Mouse (Mus musculus): ENCODE data around the gene Med15.

The Med15 gene

DNA sequence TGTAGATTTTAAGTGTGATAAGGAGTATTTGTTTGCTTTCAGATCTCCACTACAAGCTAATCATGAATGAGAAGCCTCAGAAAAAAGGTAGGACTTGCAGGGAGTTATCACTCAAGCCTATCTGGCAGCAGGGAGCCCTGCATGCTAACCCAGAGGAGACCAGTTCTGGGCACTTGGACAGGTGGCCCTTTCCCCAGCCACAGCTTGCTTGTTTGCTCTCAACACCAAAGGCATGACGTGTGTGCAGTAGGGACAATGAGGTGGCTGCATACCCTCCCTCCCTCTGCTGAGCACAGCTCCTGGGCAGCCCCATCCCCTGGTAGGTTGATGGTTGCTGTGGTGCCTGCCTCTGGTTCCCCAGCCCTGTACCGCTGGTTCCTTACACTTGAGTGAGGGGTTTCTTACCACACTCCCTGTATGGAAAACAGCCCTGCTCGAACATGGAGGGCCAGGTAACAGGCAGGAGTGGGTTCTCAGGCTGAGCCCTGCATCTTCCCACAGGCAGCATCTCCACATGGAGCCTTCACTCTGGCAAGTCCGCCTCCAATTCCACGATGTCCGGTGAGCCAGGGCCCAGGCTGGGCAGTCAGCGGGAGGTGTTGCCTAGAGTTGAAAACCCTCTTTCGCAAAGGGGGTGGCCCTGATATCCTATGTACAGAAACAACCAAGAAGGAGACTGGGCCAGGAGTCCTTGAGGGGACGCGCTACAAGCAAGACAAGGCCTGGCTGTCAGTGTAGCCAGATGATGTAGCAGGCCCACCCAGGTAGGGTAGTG is 84.9 kb downstream of the Med15 start:
- DNase-seq (ENCODE audit: low read depth), result no peak

GRCm38 (mm10) chr16:17647156-17647555 is 85.5 kb downstream of the Med15 start:
- no peak for DNase-seq (ENCODE audit: low read depth)

DNA sequence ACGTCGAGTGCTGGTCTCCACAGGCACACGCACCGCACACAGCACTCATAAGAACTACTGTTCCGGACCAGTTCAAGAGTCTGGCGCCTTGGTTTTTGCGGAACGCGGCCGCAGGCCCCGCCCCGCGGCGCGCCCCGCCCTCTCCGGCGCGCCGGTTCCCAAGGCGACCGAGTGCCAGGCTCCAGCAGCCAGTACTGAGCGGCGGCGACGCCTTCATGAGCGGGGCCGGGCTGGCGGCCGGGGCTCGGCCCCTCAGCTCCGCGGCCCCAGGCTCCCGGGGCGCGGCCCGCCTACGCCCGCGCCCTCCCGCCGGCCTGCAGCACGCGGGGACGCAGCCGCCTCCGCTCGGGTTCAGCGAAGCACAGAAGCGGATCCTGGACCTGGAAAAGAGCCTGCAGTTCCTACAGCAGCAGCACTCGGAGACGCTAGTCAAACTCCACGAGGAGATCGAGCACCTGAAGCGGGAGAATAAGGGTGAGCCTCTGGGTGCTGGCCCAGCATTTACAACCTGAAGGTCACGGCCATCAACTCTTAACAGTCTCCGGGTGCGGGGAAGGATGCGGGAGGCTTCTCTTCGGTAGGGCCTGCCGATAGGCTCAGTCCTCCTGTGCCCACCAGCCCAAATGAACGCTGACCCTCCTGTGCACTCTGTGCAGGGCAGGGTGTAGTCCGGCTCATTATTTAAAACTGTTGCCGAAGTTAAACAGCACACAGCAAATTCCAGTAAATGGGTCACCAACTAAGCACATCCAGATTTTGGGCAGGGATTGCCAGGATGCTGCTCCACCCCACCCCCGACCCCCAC is 86.2 kb downstream of the Med15 start, which contains the start of gene Ccdc74a:
Gene Ccdc74a, plus strand, starts transcription at position 161 of the 805 bp plus-strand sequence.
- peak; percentile 54 for DNase-seq (ENCODE audit: low read depth)

GRCm38 (mm10) chr16:17643437-17643990 is 89.2 kb downstream of the Med15 start:
- no peak for DNase-seq (ENCODE audit: low read depth)

DNA sequence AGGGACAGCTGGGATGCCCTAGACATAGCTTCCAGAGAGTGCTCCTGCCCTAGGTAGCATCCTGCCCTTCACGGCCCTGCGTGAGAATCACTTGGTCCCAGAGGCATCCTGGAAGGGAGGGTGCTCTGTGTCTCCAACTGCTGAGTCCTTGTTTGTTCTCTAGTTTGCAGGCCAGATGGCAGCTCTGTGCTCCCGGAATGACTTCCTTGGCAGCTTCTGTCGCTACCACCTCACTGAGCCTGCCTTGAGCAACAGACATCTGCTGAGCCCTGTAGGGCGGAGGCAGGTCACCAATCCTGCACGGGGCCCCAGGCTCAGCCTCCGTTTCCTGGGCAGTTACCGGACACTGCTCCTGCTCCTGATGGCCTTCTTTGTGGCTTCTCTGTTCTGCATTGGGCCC is 90.4 kb downstream of the Med15 start:
- no peak for DNase-seq (ENCODE audit: low read depth)

- no peak for DNase-seq (ENCODE audit: low read depth)
Observed at GRCm38 (mm10) chr16:17641301-17641700, 91.4 kb downstream of the Med15 start.

DNA sequence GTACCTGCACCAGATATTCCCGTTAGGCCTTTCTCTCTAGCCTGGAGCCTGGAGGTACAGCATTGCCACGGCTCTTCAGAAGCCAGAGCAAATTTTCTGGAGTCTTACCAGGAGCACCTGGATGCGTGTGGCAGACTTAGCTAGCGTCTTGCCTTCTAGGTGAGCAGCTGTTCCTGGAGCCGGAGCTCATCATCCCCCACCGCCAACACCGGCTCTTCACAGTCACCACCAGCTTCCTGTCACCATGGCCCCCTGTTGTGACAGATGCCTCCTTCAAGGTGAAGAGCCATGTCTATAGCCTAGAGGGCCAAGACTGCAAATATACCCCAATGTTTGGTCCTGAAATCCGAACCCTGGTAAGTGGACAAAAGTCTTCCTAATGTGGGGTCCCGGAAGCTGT is 92.0 kb downstream of the Med15 start:
- DNase-seq (ENCODE audit: low read depth), result no peak

GRCm38 (mm10) chr16:17639951-17640350 is 92.7 kb downstream of the Med15 start:
- no peak for DNase-seq (ENCODE audit: low read depth)

DNA sequence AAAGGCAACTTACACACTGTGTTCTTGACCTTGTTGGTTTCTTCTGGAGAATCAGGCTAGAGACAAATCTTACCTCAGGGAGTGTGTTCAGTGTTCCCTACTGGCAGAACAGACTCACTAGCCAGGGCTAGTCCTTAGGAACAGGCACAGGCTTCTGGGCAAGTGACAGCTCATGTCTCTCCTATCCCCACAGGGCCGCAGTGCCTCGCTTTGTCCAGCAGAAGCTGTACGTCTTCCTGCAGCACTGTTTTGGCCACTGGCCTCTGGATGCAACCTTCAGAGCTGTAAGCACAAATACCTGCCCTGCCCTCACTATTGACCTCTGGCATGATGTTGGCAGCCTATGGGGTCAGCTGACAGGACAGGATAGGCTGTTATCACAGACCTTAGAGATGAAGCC is 93.6 kb downstream of the Med15 start:
- DNase-seq (ENCODE audit: low read depth), result no peak

DNA sequence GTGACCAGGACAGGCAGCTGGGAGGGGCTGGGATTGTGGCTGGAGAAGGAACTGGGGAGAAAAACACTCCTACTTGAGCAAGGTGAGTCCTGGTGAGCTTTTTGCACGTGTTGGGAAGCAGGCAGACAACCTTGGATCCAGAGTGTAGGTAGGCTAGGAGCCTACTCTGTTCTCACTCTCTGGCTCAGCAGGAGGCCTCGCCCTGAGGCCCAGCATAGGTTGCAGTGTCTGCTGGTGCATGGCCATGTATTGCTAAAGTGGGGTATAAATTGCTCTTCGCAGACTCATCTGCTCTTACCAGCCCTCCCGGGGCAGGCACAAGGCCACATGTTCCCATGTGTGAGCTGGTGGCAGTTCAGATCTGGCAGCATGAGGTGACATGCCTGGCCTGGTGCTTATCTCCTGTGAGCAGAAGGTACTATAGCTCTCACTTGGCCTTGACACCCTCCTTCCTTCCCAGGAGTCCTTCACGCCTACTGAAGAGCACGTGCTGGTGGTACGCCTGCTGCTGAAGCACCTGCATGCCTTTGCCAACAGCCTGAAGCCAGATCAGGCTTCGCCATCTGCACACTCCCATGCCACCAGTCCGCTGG is 94.6 kb downstream of the Med15 start:
- DNase-seq (ENCODE audit: low read depth), result no peak

DNA sequence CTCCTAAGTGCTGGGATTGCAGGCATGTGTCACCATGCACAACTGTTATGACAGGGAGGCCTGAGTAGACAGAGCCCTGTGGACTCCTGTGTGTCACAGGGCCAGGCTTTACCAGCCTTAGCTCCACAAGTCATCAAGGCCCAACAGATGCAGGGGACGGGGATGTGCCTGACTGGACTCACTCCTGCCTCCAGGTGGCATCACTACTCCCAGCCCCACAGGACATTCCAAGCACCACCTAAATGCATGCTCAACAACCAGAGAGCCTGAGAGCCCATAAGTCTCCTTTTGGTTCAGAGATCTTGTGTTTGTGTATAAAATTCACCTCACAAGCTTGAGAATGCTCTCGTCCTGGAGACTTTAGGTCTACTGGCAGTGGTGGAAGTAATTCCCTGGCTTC is 95.1 kb downstream of the Med15 start:
- no peak for DNase-seq (ENCODE audit: low read depth)

GRCm38 (mm10) chr16:17636904-17637303 is 95.8 kb downstream of the Med15 start:
- DNase-seq (ENCODE audit: low read depth), result no peak

DNA sequence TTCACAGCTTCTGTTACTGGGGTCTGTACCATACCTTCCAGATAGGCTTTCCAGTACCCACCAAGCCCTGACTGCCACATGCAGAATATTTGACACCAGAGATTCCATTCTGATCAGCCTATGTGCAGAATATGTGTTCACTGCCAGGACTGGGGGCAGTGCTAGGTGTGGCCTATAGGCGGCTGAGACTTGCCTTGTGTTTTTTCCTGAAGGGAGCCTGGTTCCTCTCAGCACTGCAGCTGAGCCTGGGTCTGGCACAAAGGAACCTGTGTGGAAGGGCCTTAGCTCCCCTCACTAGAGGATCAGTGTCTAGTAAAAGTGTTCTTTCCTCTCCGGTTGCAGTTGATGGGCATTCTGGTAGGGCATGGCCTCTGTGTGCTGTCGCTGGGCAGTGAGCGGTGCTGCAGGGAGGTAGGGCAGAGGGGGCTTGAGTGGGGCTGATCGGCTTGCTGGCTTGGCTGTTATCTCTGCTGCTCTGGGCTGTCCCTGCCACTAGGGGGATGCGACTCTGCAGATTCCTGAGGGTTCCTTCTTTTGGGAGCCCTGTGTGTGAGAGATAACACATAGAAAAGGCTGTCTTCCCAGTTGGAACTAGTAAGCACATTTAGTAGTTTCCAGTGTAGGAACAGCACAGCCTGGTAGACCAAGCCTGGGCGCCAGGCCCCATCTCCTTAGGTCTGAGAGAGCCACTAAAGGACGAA is 99.1 kb downstream of the Med15 start:
- DNase-seq (ENCODE audit: low read depth), result no peak

GRCm38 (mm10) chr16:17632580-17632979 is 100.1 kb downstream of the Med15 start:
- DNase-seq (ENCODE audit: low read depth), result no peak

- DNase-seq (ENCODE audit: low read depth), result no peak
Observed at GRCm38 (mm10) chr16:17626269-17626555, 106.5 kb downstream of the Med15 start.

GRCm38 (mm10) chr16:17625488-17626268 is 107.0 kb downstream of the Med15 start:
- DNase-seq (ENCODE audit: low read depth), result no peak

- DNase-seq (ENCODE audit: low read depth), result no peak
Observed at GRCm38 (mm10) chr16:17621936-17622335, 110.8 kb downstream of the Med15 start.

DNA sequence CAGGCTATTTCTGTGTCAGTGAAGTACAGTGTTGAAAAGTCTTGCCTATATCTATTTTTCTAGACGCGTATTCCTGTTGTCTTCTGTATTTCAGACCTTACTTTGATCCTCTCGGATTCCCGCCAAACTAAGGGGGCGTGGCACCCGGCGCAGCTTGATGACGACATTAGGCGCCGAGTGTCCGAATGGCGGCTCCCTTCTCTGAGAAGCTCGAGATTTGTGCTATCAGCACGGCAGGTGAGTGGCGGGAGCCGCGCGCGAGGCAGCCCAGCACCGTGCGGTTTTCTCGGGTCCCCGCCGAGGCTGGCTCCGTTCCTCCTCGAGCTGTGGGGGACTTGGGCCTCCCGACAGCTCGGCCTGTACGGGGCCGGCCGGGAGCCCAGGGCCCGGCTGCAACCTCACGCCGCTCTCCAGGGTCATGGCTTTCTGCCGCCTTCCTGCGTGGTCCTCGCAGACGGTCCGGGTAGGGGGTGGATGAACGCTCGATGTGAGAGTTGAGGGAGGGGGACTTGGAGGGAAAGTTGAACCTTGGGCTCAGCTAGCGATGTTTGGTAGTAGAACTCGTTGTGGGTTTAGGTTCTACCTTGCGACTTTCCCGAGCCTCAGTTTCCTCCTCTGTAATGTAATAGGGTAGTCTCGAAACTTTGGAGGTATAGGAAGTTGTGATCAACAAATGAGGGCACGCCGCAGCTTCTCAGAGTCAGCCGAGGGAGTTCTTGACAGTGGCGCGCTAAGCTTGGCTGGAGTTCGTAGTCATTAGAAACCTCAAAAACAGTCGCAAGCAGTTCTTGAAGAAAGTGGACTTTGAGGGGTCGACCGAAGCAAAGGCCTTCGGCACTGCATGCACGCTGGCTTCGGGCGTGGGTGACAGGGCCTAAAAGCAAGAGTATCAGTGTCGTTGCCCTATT is 113.2 kb downstream of the Med15 start, which contains the start of gene Smpd4:
Gene Smpd4, plus strand, starts transcription at position 157 of the 908 bp plus-strand sequence.
- DNase-seq (ENCODE audit: low read depth), result peak; percentile 88

GRCm38 (mm10) chr16:17617922-17618565 is 114.6 kb downstream of the Med15 start:
- peak; percentile 54 for DNase-seq (ENCODE audit: low read depth)

DNA sequence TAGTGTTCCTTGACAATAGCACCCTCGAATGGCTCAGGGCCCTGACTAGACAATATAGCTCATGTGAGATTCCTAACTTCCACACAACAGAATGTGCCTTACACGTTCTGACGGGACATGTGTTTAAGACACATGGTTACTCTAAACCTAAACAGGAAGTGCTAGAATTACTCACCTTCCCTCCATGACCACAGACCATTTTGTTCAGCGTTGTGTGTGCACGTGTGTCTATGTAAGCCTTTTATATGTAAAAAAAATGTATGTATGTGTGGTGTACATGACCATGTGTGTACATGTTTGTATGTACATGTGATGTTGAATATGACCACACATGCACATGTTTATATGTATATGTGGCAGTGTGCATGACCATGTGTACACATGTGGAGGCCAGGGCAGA is 116.5 kb downstream of the Med15 start:
- no peak for DNase-seq (ENCODE audit: low read depth)
